Mouse (Mus musculus): Measurements from ENCODE around the gene Gstm7.
"Not testable (repeated sequence)": the region's sequence is repeated elsewhere in the genome, so short reads cannot be mapped to it uniquely, and the experiment has no call there.

Gene Gstm7

GRCm38 (mm10) chr3:107935268-107935667 lies 3.7 kb upstream of the Gstm7 start:
- DNase-seq (ENCODE audit: low read depth): no peak

GRCm38 (mm10) chr3:107932128-107932527 lies 511 bp upstream of the Gstm7 start:
- DNase-seq (ENCODE audit: low read depth): no peak

GRCm38 (mm10) chr3:107931134-107931533 lies 483 bp downstream of the Gstm7 start:
- DNase-seq (ENCODE audit: low read depth): no peak

GRCm38 (mm10) chr3:107929731-107930130 lies 1.9 kb downstream of the Gstm7 start:
- DNase-seq (ENCODE audit: low read depth): no peak

GRCm38 (mm10) chr3:107929243-107929642 lies 2.4 kb downstream of the Gstm7 start:
- DNase-seq (ENCODE audit: low read depth): no peak

GRCm38 (mm10) chr3:107928691-107929090 lies 2.9 kb downstream of the Gstm7 start:
- no peak for DNase-seq (ENCODE audit: low read depth)

- DNase-seq (ENCODE audit: low read depth): no peak
Measured at GRCm38 (mm10) chr3:107927841-107928240, 3.8 kb downstream of the Gstm7 start.

GRCm38 (mm10) chr3:107925335-107925734 lies 6.3 kb downstream of the Gstm7 start:
- no peak for DNase-seq (ENCODE audit: low read depth)

GRCm38 (mm10) chr3:107920348-107920747 lies 11.3 kb downstream of the Gstm7 start:
- no peak for DNase-seq (ENCODE audit: low read depth)

- peak; percentile 62 for DNase-seq (ENCODE audit: low read depth)
Measured at GRCm38 (mm10) chr3:107917783-107918408, 13.7 kb downstream of the Gstm7 start.

GRCm38 (mm10) chr3:107917097-107917496 lies 14.5 kb downstream of the Gstm7 start:
- no peak for DNase-seq (ENCODE audit: low read depth)

GRCm38 (mm10) chr3:107916674-107917073 lies 14.9 kb downstream of the Gstm7 start:
- DNase-seq (ENCODE audit: low read depth): no peak

GRCm38 (mm10) chr3:107905942-107906341 lies 25.7 kb downstream of the Gstm7 start:
- peak; percentile 20 for DNase-seq (ENCODE audit: low read depth)

- DNase-seq (ENCODE audit: low read depth): no peak
Measured at GRCm38 (mm10) chr3:107900955-107901673, 30.5 kb downstream of the Gstm7 start.

- no peak for DNase-seq (ENCODE audit: low read depth)
Measured at GRCm38 (mm10) chr3:107898691-107899090, 32.9 kb downstream of the Gstm7 start.

- peak; percentile 71 for DNase-seq (ENCODE audit: low read depth)
Measured at GRCm38 (mm10) chr3:107895720-107896569, 35.7 kb downstream of the Gstm7 start, which contains the start of gene Gstm5. Gstm5 (plus strand) TSS chr3:107895821.

- peak; percentile 40 for DNase-seq (ENCODE audit: low read depth)
Measured at GRCm38 (mm10) chr3:107895194-107895719, 36.4 kb downstream of the Gstm7 start.

- not testable (repeated sequence) for DNase-seq (ENCODE audit: low read depth)
Measured at GRCm38 (mm10) chr3:107889236-107889635, 42.4 kb downstream of the Gstm7 start.

- no peak for DNase-seq (ENCODE audit: low read depth)
Measured at GRCm38 (mm10) chr3:107887674-107888495, 43.7 kb downstream of the Gstm7 start.

- no peak for DNase-seq (ENCODE audit: low read depth)
Measured at GRCm38 (mm10) chr3:107877747-107878736, 53.6 kb downstream of the Gstm7 start.

All from c-Kit-positive CD71-positive TER-119-negative erythroid progenitor cells, embryonic 14.5 days (primary cell).